Mouse (Mus musculus) heart, adult 8-10 months (tissue): Measurements from ENCODE around the gene Ranbp2. TPM values are rescaled to one million over a fixed set of nuclear protein-coding genes. Genes with fewer than 3 reads are reported as not detected.

Experiments used
- DNase-seq: peaks from one replicate; pipeline ENCODE4 v3.0.0; 2022; ENCODE audit warnings: low spot score
- total RNA-seq, 4 experiments: library from RNA; stranded (reverse); gene quantifications; 2 replicates each; pipeline ENCODE4 v1.2.4; 2022

Ranbp2 gene
- total RNA-seq, 4 experiments from 2014 or later, result 49.8 to 53.3 (median 51.2) TPM

DNA sequence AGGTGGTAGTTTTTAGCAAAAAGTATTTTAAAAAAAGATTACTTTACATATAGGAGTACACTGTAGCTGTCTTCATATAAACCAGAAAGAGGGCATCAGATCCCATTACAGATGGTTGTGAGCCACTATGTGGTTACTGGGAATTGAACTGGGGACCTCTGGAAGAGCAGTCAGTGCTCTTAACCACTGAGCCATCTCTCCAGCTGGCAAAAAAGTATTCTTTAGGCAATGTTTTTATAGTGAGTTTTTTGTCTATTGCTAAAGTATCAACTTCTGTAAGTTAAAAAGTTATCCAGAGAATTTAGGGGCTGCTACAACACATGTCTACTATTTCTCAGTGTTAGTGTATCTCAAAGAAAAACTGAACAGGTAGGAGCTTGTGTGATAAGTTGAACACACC, 50.0 kb downstream of the Ranbp2 start:
- no peak for DNase-seq

DNA sequence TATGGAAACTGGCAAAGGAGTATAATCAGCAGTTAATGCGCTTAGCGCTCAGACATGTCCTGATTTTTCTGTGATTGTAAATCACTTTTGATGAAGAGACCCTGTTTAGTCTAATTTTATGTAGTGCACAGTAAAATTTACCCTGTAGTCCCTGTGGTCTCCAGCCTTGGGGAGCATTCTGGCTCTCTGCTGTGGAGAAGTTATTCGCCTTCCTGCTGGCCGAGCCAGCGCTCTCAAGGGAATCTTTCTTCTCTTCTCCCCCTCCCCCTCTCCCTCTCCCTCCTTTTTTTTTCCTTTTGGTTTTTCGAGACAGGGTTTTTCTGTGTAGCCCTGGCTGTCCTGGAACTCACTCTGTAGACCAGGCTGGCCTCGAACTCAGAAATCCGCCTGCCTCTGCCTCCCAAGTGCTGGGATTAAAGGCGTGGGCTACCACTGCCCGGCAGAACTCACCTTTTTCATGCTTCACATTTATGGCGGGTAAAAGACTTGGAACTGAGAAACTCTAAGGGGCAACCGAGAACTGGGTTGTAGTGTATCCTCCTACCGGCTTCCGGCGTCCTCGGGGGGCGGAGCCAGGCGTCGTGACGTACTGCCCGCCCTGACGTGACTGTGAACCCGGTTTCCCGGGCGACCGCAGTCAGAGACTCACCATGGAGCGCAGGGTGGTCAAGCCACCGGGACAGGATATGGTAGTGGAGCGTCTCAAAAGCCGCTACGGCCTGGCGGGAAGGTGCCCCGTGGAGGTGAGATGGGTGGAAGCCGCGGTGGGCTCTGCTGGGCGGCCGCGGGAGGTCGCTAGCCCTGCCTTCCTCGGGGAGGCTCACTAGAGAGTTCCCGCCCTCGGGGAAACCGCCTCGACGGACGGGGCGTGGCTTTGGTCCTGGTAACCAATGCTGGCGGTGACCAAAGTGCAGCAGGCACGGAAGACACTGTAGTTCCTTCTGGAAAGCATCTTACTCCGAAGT, 50.9 kb downstream of the Ranbp2 start, which contains the start of gene Ccdc138:
TSS of gene Ccdc138 (plus strand) at position 629 of the 965 bp plus-strand sequence.
- DNase-seq, result peak; percentile 94

DNA sequence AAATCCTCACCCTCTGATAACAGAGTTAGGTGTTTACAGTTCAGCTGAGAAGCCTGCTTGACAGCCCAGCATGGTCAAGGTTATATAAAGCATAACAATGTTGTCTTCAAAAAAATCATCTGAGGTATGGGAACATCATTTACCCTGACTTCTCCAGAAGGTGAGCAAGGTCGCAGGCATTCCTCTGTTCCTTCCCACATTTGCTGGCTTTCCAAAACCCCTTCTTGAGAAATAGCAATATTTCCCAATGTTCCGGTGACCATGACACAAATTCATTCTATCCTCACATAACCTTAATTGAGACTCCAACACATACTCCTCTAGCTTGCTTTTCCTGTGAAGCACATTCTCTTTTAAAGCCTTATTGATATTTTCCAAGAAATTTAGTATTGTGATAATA, 51.8 kb downstream of the Ranbp2 start:
- DNase-seq, result no peak

DNA sequence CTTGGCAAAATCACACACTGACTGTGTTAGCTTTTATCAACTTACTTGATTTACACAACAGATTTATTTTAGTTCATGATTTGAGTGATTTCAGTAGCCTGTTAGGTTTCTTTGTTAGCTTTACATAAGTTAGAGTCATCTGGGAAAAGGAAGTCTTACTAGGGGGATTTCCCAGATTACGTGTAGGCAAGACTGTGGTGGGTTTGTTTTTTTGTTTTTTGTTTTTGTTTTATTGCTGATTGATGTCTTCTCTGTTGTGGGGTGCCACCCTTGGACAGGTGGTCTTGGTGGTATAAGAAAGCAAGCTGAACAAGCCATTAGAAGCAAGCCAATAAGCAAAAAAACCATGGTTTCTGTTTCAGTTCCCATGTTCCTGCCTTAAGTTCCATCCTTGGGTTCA, 82.6 kb downstream of the Ranbp2 start:
- DNase-seq, result no peak

DNA sequence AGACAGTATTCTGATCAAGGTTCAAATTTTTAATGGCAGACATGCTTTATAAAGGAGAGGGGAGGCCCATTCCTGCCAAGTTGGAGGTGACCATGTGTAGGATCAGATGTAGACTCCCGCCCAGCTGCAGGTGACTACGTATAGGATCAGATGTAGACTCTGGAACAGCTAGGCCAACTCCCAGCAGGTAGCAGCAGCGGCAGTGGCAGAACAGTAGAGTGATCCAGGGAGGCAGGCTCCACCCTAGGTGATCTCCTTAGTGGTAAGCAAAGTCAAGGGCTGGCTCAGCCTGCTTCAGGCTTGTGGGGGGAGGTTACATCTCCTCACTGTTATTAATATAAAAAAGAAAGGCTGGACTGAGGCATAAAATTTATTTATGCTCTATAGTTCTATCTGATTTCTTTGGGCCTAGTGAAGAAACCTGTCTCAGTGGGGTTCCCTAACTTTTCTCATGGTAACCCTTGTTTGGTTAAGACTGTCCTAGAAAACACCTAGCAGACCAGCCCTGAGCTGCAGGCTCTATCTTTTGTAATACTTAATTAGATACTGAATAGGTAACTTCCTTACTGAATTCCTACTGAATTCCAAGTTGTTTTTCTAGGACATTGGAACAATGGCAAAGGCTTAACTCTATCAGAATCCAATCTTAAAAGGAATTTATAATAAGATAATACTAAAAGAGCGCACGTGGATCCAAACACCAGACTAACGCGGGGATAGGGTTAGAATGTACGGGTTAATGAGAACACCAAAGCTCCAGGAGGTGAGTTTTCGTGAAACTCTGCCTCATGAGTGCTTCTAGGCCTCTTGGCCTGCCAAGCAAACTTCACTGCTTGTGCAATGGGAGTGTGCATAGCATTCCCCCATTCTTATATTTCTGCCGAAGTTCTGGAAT, 84.4 kb downstream of the Ranbp2 start:
- no peak for DNase-seq

DNA sequence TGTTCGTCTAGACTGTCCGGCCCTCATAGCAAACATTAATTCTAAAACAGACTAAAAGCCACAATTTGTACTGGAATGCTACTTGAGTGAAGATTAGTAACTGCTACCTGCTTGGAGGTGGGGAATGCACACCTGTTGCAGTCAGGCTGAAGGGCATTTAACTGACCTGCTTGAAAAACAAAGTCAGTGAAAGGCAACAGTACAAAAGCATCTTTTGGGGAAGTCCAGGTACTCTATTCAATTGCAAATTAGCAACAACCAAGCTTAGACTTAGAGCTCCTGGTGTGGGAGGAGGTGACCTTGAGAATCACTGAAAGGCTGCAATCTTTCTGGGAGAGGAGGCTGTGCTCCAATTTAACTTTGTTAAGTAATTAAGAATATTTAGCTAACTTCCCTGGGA, 85.5 kb downstream of the Ranbp2 start:
- DNase-seq, result no peak

DNA sequence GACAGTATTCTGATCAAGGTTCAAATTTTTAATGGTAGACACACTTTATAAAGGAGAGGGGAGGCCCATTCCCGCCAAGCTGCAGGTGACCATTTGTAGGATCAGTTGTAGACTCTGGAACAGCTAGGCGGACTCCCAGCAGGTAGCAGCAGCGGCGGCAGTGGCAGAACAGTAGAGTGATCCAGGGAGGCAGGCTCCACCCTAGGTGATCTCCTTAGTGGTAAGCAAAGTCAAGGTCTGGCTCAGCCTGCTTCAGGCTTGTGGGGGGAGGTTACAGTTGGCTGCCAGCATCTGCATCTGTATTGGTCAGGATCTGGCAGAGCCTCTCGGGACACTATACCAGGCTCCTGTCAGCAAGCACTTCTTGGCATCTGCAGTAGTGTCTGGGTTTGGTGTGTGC, 89.6 kb downstream of the Ranbp2 start:
- peak; percentile 10 for DNase-seq

DNA sequence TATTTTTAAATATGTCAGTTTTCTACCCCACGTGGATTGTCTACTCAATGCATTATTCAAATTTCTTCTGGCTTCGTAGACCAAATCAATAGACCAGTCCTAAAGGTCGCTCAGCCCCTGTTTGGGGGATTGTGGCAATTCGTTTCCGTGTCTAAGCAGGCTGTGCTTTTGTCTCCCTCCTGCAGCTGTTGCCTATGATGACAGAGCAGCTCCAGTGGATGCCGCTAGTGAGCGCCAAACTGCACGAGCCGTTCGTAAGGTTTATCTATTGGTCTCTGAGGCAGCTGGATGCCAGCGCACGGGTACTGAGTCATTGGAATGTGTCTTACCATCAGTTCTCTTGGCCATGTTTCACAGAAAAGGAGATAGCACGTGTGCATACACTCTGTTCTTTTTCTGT, 93.9 kb downstream of the Ranbp2 start:
- DNase-seq, result no peak

Other genes starting within 250 kb of the Ranbp2 start
- gene AW822073, start 222.0 kb upstream of the Ranbp2 start, total RNA-seq, result not detected
- gene Duxf3, start 214.2 kb upstream of the Ranbp2 start, total RNA-seq, result not detected
- gene Gm4981, start 210.2 kb upstream of the Ranbp2 start, total RNA-seq, result not detected
- gene Gcc2, start 191.4 kb upstream of the Ranbp2 start, total RNA-seq, result 10 to 100 TPM; 28.8 to 38.4 (median 35.9) TPM
- 100 to 1,000 TPM; 129 to 182 (median 150) TPM for gene Lims1, start 123.5 kb upstream of the Ranbp2 start, total RNA-seq
- gene Ccdc138, start 51.0 kb downstream of the Ranbp2 start, total RNA-seq, result under 1 TPM; 0.37 to 0.82 (median 0.53) TPM
- gene Edar, start 228.7 kb downstream of the Ranbp2 start, total RNA-seq, result under 1 TPM; 0.08 to 0.69 (median 0.45) TPM